Mouse (Mus musculus) lung, embryonic 14.5 days (tissue): ENCODE data around the gene Ryr3. TPM values are rescaled to one million over a fixed set of nuclear protein-coding genes. Genes with fewer than 3 reads are reported as not detected.

Experiments used
- ATAC-seq: fragments of 200-750 bp; cut with Nextera tagmentation; 2 replicates; pipeline ENCODE4 v1.8.0; 2017; ENCODE audit warnings: mild to moderate bottlenecking, moderate TSS enrichment, moderate library complexity; ENCODE audit not compliant: insufficient read depth
- DNase-seq: peaks from one replicate; pipeline ENCODE4 v3.0.0-alpha.2; 2015
- H3K27ac ChIP-seq: fragments of 300-500 bp; sonication (generic); 2 replicates; pipeline ENCODE4 v1.5.1; 2014; ENCODE audit warnings: low read depth, mild to moderate bottlenecking, moderate library complexity
- H3K27me3 ChIP-seq: fragments of 300-500 bp; sonication (generic); 2 replicates; pipeline ENCODE4 v1.6.1; 2014; ENCODE audit warnings: low read length, control low read depth; ENCODE audit not compliant: insufficient read depth
- H3K36me3 ChIP-seq: fragments of 300-500 bp; sonication (generic); 2 replicates; pipeline ENCODE4 v1.6.1; 2014; ENCODE audit warnings: control low read depth; ENCODE audit not compliant: insufficient read depth
- H3K4me1 ChIP-seq: fragments of 300-500 bp; sonication (generic); 2 replicates; pipeline ENCODE4 v1.6.1; 2014; ENCODE audit warnings: antibody characterized with exemption, control low read depth; ENCODE audit not compliant: insufficient read depth
- H3K4me2 ChIP-seq: fragments of 300-500 bp; sonication (generic); 2 replicates; pipeline ENCODE4 v1.6.1; 2014; ENCODE audit warnings: mild to moderate bottlenecking
- H3K4me3 ChIP-seq: fragments of 300-500 bp; sonication (generic); 2 replicates; pipeline ENCODE4 v1.5.1; 2014; ENCODE audit warnings: low read depth, low read length
- H3K9ac ChIP-seq: fragments of 300-500 bp; sonication (generic); 2 replicates; pipeline ENCODE4 v1.6.1; 2014
- H3K9me3 ChIP-seq: fragments of 300-500 bp; sonication (generic); 2 replicates; pipeline ENCODE4 v1.6.1; 2016; ENCODE audit warnings: low read depth, low read length, control low read depth
- CTCF ChIP-seq: IDR thresholded peaks from 2 replicates; pipeline ENCODE4 v1.5.1; 2016; ENCODE audit warnings: antibody characterized with exemption, low read depth
- WGBS: fragments of 180-500 bp; shearing (Covaris S2); extraction: QIAGEN DNeasy Blood & Tissue Kit; methylation state at CpG from one replicate; pipeline ENCODE4 v1.1.7; 2014; 5-methylcytosine and 5-hydroxymethylcytosine counted together
- polyA plus RNA-seq: library from polyadenylated mRNA; unstranded; fragments of >200 nt; fragmentation: Nextera tagmentation; extraction: Ambion mirVana; gene quantifications from 2 replicates; pipeline ENCODE4 v1.2.1, GENCODE M21; 2014

Ryr3 gene
- polyA plus RNA-seq, 1 experiment from 2014 or later, result 1.7 TPM

GRCm38 (mm10) chr2:113058116-113058515 lies 158.8 kb downstream of the Ryr3 start:
- H3K36me3 ChIP-seq, result no peaks in the 10 kb centered on the region
- no peak overlapping the region for H3K4me3 ChIP-seq
- TF ChIP-seq CTCF, result no peak
- DNase-seq (peak; percentile 37), ATAC-seq (peak; percentile 56)
- H3K27me3 ChIP-seq, result no peaks in the 10 kb centered on the region
- no peak overlapping the region for H3K4me2 ChIP-seq
- WGBS, result 47% methylated on average over 3 of the region's 3 CpGs
- no peak overlapping the region for H3K9ac ChIP-seq
- no peaks in the 10 kb centered on the region for H3K9me3 ChIP-seq
- H3K4me1 ChIP-seq, result no peaks in the 10 kb centered on the region
- H3K27ac ChIP-seq, result no peak overlapping the region

- H3K9me3 ChIP-seq, result no peaks in the 10 kb centered on the region
- H3K27ac ChIP-seq, result no peak overlapping the region
- no peak for DNase-seq
- ATAC-seq, result no peak
- H3K4me1 ChIP-seq, result no peaks in the 10 kb centered on the region
- TF ChIP-seq CTCF, result no peak
- H3K9ac ChIP-seq, result no peak overlapping the region
- no peak overlapping the region for H3K4me2 ChIP-seq
- H3K4me3 ChIP-seq, result no peak overlapping the region
- WGBS, result 72% methylated on average over 2 of the region's 2 CpGs
- no peaks in the 10 kb centered on the region for H3K36me3 ChIP-seq
- H3K27me3 ChIP-seq, result no peaks in the 10 kb centered on the region
Observed at GRCm38 (mm10) chr2:113055591-113055990, 161.3 kb downstream of the Ryr3 start.

GRCm38 (mm10) chr2:113049831-113050230 lies 167.1 kb downstream of the Ryr3 start:
- Histone ChIP-seq H3K27ac (no peak overlapping the region), H3K27me3 (no peaks in the 10 kb centered on the region), H3K4me3 (no peak overlapping the region), H3K36me3 (no peaks in the 10 kb centered on the region), H3K9me3 (no peaks in the 10 kb centered on the region), H3K9ac (no peak overlapping the region), H3K4me2 (no peak overlapping the region), H3K4me1 (no peaks in the 10 kb centered on the region)
- 34% methylated on average over 1 of the region's 1 CpGs for WGBS
- DNase-seq (no peak), ATAC-seq (no peak)
- TF ChIP-seq CTCF, result no peak

GRCm38 (mm10) chr2:113036550-113036949 lies 180.3 kb downstream of the Ryr3 start:
- H3K27me3 ChIP-seq, result no peaks in the 10 kb centered on the region
- H3K9me3 ChIP-seq, result no peaks in the 10 kb centered on the region
- ATAC-seq (no peak), DNase-seq (no peak)
- H3K36me3 ChIP-seq, result no peaks in the 10 kb centered on the region
- TF ChIP-seq CTCF, result no peak
- 80% methylated on average over 2 of the region's 2 CpGs for WGBS
- H3K4me1 ChIP-seq, result no peaks in the 10 kb centered on the region
- H3K9ac ChIP-seq, result no peak overlapping the region
- H3K27ac ChIP-seq, result no peak overlapping the region
- no peak overlapping the region for H3K4me2 ChIP-seq
- H3K4me3 ChIP-seq, result no peak overlapping the region

- Histone ChIP-seq H3K4me3 (no peak overlapping the region), H3K36me3 (no peaks in the 10 kb centered on the region), H3K4me1 (no peaks in the 10 kb centered on the region), H3K27me3 (no peaks in the 10 kb centered on the region), H3K4me2 (no peak overlapping the region), H3K9ac (no peak overlapping the region), H3K27ac (no peak overlapping the region), H3K9me3 (no peaks in the 10 kb centered on the region)
- no peak for DNase-seq
- no peak for TF ChIP-seq CTCF
- no peak for ATAC-seq
- WGBS, result 77% methylated on average over 5 of the region's 5 CpGs
Observed at GRCm38 (mm10) chr2:113030689-113031088, 186.2 kb downstream of the Ryr3 start.

GRCm38 (mm10) chr2:113019896-113020295 lies 197.0 kb downstream of the Ryr3 start:
- Histone ChIP-seq H3K27ac (no peak overlapping the region), H3K9me3 (no peaks in the 10 kb centered on the region), H3K27me3 (no peaks in the 10 kb centered on the region), H3K4me3 (no peak overlapping the region), H3K9ac (no peak overlapping the region), H3K4me1 (no peaks in the 10 kb centered on the region), H3K4me2 (no peak overlapping the region), H3K36me3 (no peaks in the 10 kb centered on the region)
- DNase-seq (no peak), ATAC-seq (no peak)
- WGBS, result 56% methylated on average over 7 of the region's 7 CpGs
- TF ChIP-seq CTCF, result no peak

- H3K4me2 ChIP-seq, result no peak overlapping the region
- TF ChIP-seq CTCF, result no peak
- ATAC-seq (peak; percentile 88), DNase-seq (peak; percentile 58)
- no peaks in the 10 kb centered on the region for H3K36me3 ChIP-seq
- H3K9me3 ChIP-seq, result no peaks in the 10 kb centered on the region
- no peak overlapping the region for H3K9ac ChIP-seq
- H3K27me3 ChIP-seq, result no peaks in the 10 kb centered on the region
- WGBS, result 46% methylated on average over 1 of the region's 1 CpGs
- H3K4me3 ChIP-seq, result no peak overlapping the region
- no peaks in the 10 kb centered on the region for H3K4me1 ChIP-seq
- H3K27ac ChIP-seq, result no peak overlapping the region
Observed at GRCm38 (mm10) chr2:113018278-113018677, 198.6 kb downstream of the Ryr3 start.

GRCm38 (mm10) chr2:113016236-113016635 lies 200.7 kb downstream of the Ryr3 start:
- no peak overlapping the region for H3K4me2 ChIP-seq
- H3K36me3 ChIP-seq, result no peaks in the 10 kb centered on the region
- no peaks in the 10 kb centered on the region for H3K27me3 ChIP-seq
- no peak overlapping the region for H3K27ac ChIP-seq
- no peak overlapping the region for H3K4me3 ChIP-seq
- no peak for TF ChIP-seq CTCF
- DNase-seq (no peak), ATAC-seq (no peak)
- H3K9ac ChIP-seq, result no peak overlapping the region
- WGBS, result 69% methylated on average over 2 of the region's 2 CpGs
- H3K4me1 ChIP-seq, result no peaks in the 10 kb centered on the region
- no peaks in the 10 kb centered on the region for H3K9me3 ChIP-seq
